Mouse (Mus musculus) induced T-regulatory cell, adult 2 months (primary cell): ENCODE results near the gene Jazf1.

Experiments
- DNase-seq: peaks from one replicate; pipeline ENCODE4 v3.0.0-alpha.2; 2012; ENCODE audit warnings: low read depth

Gene Jazf1

GRCm38 (mm10) chr6:52796035-52796598 is 272.3 kb downstream of the Jazf1 start:
- no peak for DNase-seq

DNA sequence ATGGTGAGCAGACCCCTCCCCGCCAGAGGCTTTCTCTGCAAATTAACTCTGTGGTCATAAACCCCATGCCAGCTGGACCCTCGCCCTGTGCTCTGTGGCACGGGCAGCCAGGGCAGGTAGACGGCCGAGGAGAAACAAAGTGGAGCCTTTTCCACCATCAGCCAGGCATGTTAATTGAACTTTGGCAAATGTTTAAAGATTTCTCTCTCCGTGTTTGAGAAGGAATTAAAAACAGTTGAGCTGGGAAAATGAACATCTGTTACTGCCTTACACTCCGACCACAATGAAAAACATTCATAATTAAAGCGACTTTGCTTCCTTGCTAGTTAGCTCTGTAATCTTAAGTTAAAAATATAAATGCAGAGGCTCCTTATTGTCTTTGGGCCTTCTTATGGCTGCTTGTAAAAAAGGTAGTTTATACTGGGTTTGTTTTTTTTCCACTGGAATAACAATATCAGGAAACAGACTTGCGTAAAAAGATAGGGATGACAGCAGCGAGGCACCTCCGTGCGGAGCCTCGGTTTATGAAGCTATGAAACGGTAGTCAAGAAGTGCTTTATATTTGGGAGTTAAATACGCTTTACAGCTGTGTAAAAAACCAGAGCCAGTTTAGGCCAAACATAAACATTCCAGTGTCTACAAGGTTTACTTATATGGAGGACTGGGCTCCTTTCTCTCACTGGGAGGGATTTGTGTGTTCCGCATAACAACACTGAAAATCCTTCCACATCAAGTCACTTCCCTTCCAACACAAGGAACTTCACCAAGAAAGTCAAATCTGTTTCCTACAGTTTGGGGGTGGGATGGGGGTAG is 273.2 kb downstream of the Jazf1 start:
- no peak for DNase-seq

- no peak for DNase-seq
Measured at GRCm38 (mm10) chr6:52792455-52792854, 276.0 kb downstream of the Jazf1 start.

DNA sequence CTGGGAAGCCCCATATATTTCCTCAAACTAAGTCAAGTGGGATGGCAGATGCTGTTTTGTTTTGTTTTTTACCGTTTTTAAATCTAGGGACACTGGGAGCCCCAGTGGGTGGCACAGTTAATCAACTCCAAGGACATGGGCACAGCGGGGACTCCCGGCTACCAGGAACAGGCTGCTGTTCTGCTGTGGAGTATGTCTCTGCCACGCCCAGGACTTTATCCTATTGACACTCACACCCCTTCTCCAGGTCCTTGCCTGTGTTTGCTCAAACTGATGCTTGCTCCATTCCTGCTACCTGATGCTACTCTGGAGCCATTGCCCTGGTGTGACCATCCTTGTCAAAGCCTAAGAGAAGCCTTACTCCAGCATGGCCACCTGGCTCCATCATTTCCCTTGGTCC is 277.6 kb downstream of the Jazf1 start:
- DNase-seq, result no peak

DNA sequence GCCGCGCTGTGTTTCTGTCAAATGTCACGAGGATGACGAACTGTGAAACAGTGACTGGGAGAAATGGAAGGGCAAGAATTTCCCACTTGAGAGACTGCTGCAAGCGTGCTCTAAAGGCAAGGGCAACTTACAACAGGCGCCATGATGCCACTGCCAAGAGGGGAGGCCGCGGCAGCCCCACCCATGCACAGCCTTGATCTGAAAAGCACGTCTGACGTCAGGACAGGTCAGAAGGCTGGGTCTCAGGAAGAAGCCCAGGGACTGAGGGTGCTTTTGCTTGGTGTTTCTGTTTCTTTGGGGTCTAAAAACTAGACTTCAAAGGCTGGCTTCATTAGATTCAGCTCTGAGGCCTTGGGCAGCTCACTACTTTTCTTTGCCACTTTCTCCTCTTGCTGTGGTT is 278.1 kb downstream of the Jazf1 start:
- DNase-seq, result no peak

DNA sequence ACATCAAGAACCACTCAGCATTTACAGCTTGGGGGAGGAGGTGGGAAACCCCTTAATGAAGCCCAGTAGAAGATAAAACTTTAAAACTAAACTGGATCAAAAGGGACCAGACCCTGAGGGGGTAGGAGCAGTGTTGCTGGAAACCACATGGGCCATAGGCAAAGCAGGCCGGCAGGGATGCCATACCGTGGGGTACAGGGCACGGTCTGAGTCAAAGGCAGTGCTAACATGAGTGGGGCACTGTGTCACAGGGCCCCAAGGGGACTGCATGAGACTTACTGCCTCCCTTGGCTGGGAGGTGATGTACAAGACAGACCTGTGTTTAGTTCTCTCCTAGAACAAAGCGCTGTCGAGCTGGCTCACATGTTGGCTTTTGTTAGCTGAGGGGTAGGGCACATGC is 288.9 kb downstream of the Jazf1 start:
- DNase-seq, result no peak

DNA sequence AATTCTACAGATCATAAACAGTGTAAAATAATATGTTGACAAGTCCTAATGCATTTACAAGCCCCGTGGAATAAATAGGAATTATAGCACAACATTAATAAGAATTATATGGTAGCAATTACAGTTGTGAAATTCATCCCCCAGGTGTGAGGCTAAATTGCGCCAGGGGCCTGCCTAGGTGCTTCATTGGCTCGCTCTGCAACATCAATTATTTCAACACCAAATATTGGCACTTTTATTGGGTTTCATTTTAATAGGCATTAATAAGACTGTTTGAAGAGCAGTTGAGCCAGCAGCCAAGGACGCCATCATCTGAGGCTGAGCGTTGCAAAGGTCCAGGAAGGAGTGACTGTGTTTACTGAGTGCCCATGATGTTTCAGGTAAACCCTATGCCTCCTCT is 289.9 kb downstream of the Jazf1 start:
- no peak for DNase-seq

GRCm38 (mm10) chr6:52777034-52777433 is 291.4 kb downstream of the Jazf1 start:
- DNase-seq, result no peak

GRCm38 (mm10) chr6:52775956-52776355 is 292.5 kb downstream of the Jazf1 start:
- DNase-seq, result no peak

DNA sequence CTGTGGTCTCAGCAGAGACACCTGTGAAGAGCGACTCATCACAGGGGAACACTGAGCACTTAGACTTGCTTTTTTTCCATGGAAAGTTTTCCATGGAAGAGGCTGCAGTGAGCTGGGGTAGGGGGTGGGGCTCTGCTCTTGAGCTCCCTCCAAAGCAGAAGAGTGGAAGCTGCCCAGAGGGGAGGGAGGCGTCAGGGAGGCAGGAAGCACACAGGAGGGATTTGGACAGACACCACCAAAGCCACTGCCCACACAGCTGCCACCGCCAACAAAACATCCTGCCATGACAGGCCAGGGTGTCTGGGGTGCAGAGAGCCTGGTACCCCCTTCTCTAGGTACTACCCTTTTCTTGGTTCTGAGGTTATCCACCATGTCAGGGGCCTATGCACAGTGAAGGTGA is 293.1 kb downstream of the Jazf1 start:
- DNase-seq, result no peak

DNA sequence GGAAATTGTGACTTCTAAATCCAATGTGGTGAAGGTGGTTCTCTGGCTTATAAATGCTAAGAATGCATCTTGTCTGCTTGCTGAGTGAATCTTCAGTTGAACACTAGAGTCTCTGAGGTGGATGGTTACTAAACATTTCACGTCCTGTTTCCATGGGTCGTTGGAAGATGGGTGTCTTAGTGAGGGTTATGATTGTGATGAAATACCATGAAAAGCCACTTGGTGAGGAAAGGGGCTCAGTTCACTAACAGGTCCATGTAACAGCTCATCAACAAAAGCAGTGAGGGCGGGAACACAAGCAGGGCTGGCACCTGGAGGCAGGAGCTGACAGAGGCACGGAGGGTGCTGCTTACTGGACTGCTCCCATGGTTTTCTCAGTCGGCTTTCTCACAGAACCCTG is 295.3 kb downstream of the Jazf1 start:
- no peak for DNase-seq

DNA sequence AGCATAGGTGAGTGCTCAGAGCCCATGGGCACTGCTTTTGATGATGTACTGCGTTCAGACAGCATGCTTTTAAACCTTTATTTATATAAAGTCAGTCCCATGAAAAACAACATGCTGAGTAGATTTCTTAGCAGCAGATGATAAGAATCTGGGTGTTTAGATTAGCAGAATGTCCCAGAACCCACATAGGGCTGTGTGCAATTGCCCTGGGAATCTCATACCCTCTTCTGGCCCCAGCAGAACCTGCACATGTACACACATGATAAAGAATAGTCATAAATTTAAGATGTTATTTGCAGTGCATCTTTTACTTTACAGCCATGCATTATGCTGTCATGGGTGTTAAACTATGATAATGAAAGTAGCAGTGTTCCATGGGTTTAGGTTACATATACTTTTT is 297.6 kb downstream of the Jazf1 start:
- DNase-seq, result no peak

GRCm38 (mm10) chr6:52765206-52765605 is 303.2 kb downstream of the Jazf1 start:
- no peak for DNase-seq

GRCm38 (mm10) chr6:52752832-52753231 is 315.6 kb downstream of the Jazf1 start:
- no peak for DNase-seq

DNA sequence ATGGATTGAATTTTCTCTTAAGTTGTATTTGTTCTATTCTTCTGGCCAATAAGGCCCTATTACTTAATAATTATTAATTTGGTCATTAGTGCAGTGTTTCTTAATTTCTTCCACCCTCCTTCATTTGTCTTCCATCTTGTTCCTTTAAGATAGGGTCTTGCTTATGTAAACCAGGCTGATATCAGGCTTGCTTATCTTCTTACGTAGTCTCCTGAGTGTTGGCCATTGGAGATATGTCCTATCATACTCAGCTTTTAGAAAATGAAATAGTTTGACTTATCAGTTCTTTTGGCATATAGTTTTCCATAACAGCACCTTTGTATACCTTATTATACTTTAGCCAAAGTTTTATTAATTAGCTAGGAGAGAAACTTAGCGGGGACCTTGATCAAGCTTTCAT is 333.8 kb downstream of the Jazf1 start:
- no peak for DNase-seq

DNA sequence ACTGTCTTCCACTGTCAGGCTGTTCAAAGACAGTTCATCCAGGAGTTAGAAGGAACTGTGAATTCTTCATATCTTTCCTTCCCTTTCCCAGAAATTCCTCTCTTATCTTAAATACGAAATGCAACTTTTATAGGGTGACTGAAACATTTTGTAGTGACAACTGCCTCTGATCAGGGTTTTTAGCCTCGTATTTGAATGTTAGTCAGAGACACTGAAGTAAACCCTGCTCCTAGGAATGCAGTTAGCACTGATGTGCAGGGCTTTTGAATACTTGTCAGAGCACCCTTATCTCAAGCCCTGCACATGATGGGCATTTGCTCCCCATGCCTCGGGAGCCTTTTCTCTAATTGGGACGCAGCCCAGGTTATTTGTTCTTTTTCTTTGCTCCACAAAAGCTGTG is 338.1 kb downstream of the Jazf1 start:
- DNase-seq, result no peak

DNA sequence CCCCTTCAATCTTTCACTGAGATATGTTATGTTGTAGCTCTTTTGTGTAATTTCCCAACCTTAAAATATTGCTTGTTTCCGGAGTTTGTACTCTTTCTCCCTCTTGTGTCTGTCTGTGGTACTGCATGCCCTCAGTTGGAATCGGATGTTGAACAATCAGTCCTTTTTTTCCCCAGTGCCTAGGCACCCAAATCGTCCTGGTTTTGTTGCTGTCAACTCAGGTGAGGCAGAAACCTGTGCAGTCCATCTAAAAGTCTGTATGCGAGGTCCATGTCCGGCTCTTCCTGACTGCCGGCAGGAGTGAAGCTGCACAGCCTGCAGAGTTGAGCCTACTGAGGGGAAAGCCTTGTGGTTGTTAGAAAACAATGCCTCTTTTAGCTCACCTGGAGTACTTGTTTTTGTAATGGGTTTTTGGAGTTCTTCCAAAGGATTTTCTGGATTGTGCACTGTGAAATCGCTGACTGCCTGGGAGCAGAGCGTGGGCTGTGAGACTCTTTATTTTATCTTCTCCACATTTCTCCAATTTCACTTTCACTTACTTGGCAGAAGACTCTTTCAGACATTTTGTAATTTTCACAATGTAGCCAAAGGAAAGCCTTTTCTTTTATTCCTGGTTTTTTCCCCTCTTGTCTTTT is 343.5 kb downstream of the Jazf1 start:
- DNase-seq, result peak; percentile 85
